Mouse (Mus musculus) forebrain, embryonic 14.5 days (tissue): ENCODE measurements around the gene Trpc1. TPM values are rescaled to one million over a fixed set of nuclear protein-coding genes. Genes with fewer than 3 reads are reported as not detected.

Experiments used
- ATAC-seq: fragments of 200-750 bp; cut with Nextera tagmentation; 2 replicates; pipeline ENCODE4 v1.8.0; 2017; ENCODE audit warnings: mild to moderate bottlenecking, moderate library complexity
- DNase-seq: peaks from one replicate; pipeline ENCODE4 v3.0.0-alpha.2; 2015; ENCODE audit warnings: low spot score
- H3K27ac ChIP-seq: fragments of 300-500 bp; sonication (generic); 2 replicates; pipeline ENCODE4 v1.5.1; 2014; ENCODE audit warnings: low read depth, mild to moderate bottlenecking, control low read depth, low read length, moderate library complexity
- H3K27me3 ChIP-seq: fragments of 300-500 bp; sonication (generic); replicated peaks from 2 replicates; pipeline ENCODE4 v1.6.1; 2014; ENCODE audit warnings: low read length, control low read depth, mixed read lengths; ENCODE audit not compliant: control insufficient read depth, insufficient read depth
- H3K36me3 ChIP-seq: fragments of 300-500 bp; sonication (generic); 2 replicates; pipeline ENCODE4 v1.6.1; 2014; ENCODE audit warnings: low read length, control low read depth; ENCODE audit not compliant: control insufficient read depth, insufficient read depth
- H3K4me1 ChIP-seq: fragments of 300-500 bp; sonication (generic); 2 replicates; pipeline ENCODE4 v1.6.1; 2014; ENCODE audit warnings: antibody characterized with exemption, low read length, control low read depth; ENCODE audit not compliant: control insufficient read depth, insufficient read depth
- H3K4me2 ChIP-seq: fragments of 300-500 bp; sonication (generic); 2 replicates; pipeline ENCODE4 v1.6.1; 2014; ENCODE audit warnings: mild to moderate bottlenecking, control low read depth, low read length
- H3K4me3 ChIP-seq: fragments of 300-500 bp; sonication (generic); 2 replicates; pipeline ENCODE4 v1.5.1; 2014; ENCODE audit warnings: low read depth, low read length, control low read depth
- H3K9ac ChIP-seq: fragments of 300-500 bp; sonication (generic); 2 replicates; pipeline ENCODE4 v1.6.1; 2014; ENCODE audit warnings: mild to moderate bottlenecking, low read length, control low read depth, moderate library complexity
- H3K9me3 ChIP-seq: fragments of 300-500 bp; sonication (generic); replicated peaks from 2 replicates; pipeline ENCODE4 v1.6.1; 2016; ENCODE audit warnings: low read length, control low read depth, mixed read lengths; ENCODE audit not compliant: control insufficient read depth
- WGBS: fragments of 180-500 bp; shearing (Covaris S2); extraction: QIAGEN DNeasy Blood & Tissue Kit; methylation state at CpG from one replicate; pipeline ENCODE4 v1.1.7; 2014; 5-methylcytosine and 5-hydroxymethylcytosine counted together
- polyA plus RNA-seq: library from polyadenylated mRNA; unstranded; fragments of >200 nt; fragmentation: Nextera tagmentation; extraction: Ambion mirVana; gene quantifications from 2 replicates; pipeline ENCODE4 v1.2.1, GENCODE M21; 2014

Trpc1 gene
- polyA plus RNA-seq, 1 experiment from 2014 or later = 4.5 TPM

- H3K9ac ChIP-seq = no peak overlapping the region
- DNase-seq (no peak), ATAC-seq (no peak)
- H3K4me2 ChIP-seq = no peak overlapping the region
- no peak overlapping the region for H3K4me3 ChIP-seq
- peaks cover 20% of the 10 kb centered on the region for H3K4me1 ChIP-seq
- no peaks in the 10 kb centered on the region for H3K36me3 ChIP-seq
- 0 out of 2 replicates have a peak, but pooled peaks cover 2% of the 10 kb centered on the region for H3K9me3 ChIP-seq
- no peak overlapping the region for H3K27ac ChIP-seq
- WGBS = 59% methylated on average over 5 of the region's 5 CpGs
- no peaks in the 10 kb centered on the region for H3K27me3 ChIP-seq
These were observed 81.9 kb downstream of the Trpc1 start for GRCm38 (mm10) chr9:95668306-95668705.

GRCm38 (mm10) chr9:95667836-95668235 lies 82.3 kb downstream of the Trpc1 start:
- Histone ChIP-seq H3K9ac (no peak overlapping the region), H3K4me1 (peaks cover 20% of the 10 kb centered on the region), H3K27ac (no peak overlapping the region), H3K4me2 (no peak overlapping the region), H3K36me3 (no peaks in the 10 kb centered on the region), H3K4me3 (no peak overlapping the region), H3K27me3 (no peaks in the 10 kb centered on the region), H3K9me3 (0 out of 2 replicates have a peak, but pooled peaks cover 1% of the 10 kb centered on the region)
- DNase-seq = peak; percentile 62
- peak; percentile 54; the same call in 1 of the 2 replicates for ATAC-seq
- WGBS = 18% methylated on average over 9 of the region's 9 CpGs

DNA sequence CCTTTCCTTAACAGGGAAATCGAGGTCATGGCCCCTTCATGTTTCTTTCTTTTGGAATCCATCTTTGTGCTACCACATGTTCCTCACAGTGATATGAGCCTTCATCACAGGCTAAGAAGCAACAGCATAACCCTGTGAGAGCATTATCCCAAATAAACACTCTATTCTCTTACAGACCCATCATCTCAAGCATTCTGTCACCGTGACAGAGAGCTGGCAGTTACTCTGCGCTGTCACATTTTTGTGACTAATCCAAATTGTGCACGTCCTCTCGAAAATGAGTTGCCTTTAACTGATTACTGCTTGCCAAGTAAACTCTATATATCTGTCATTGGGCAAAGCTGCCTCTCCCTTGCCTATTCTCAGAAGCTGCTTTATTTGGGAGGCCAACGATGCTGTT lies 84.3 kb downstream of the Trpc1 start:
- Histone ChIP-seq H3K27ac (no peak overlapping the region), H3K9ac (no peak overlapping the region), H3K4me1 (peaks cover 20% of the 10 kb centered on the region), H3K4me2 (no peak overlapping the region), H3K27me3 (no peaks in the 10 kb centered on the region), H3K36me3 (no peaks in the 10 kb centered on the region), H3K9me3 (no peaks in the 10 kb centered on the region), H3K4me3 (no peak overlapping the region)
- 77% methylated on average over 6 of the region's 6 CpGs for WGBS
- ATAC-seq (no peak), DNase-seq (peak; percentile 24)

- Histone ChIP-seq H3K9me3 (no peaks in the 10 kb centered on the region), H3K4me2 (no peak overlapping the region), H3K9ac (no peak overlapping the region), H3K4me1 (peaks cover 20% of the 10 kb centered on the region), H3K36me3 (no peaks in the 10 kb centered on the region), H3K27me3 (no peaks in the 10 kb centered on the region), H3K4me3 (no peak overlapping the region), H3K27ac (no peak overlapping the region; the same call in 1 of the 2 replicates)
- ATAC-seq = peak; percentile 78
- DNase-seq = peak; percentile 76
- 12% methylated on average over 10 of the region's 10 CpGs for WGBS
These were observed 85.7 kb downstream of the Trpc1 start for GRCm38 (mm10) chr9:95664290-95664989.

DNA sequence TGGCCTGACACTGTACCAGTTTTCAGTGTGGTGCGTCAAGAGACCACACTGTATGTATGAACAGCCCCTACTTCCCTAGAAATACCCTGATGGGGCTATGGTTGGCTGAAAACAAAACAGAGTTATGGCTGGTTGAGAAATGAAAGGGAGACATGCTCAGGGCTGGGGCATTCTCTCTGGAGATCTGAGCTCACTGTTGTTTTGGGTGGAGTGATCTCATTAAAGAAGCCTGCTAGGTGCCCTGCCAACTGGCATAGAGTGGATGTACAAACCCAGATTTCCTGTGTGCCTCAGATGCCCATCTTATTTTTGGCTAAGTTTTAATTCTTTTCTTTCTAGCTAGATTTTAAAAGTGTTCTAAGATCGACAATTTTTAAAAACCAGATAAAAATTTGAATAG lies 92.2 kb downstream of the Trpc1 start:
- Histone ChIP-seq H3K9me3 (no peaks in the 10 kb centered on the region), H3K4me3 (no peak overlapping the region), H3K4me1 (no peaks in the 10 kb centered on the region), H3K27ac (no peak overlapping the region), H3K4me2 (no peak overlapping the region), H3K27me3 (no peaks in the 10 kb centered on the region), H3K9ac (no peak overlapping the region), H3K36me3 (no peaks in the 10 kb centered on the region)
- ATAC-seq = no peak
- WGBS = 84% methylated on average over 2 of the region's 2 CpGs
- DNase-seq = no peak

Other genes starting within 250 kb of the Trpc1 start
- 129 and 132 TPM in 2 replicates for gene U2surp, start 238.4 kb downstream of the Trpc1 start, polyA plus RNA-seq
- 1.9 and 3.1 TPM in 2 replicates for gene Paqr9, start 190.7 kb downstream of the Trpc1 start, polyA plus RNA-seq
- 1.7 and 2.4 TPM in 2 replicates for gene Pcolce2, start 112.8 kb downstream of the Trpc1 start, polyA plus RNA-seq
- 3.2 and 3.5 TPM in 2 replicates for gene Pls1, start 94.9 kb upstream of the Trpc1 start, polyA plus RNA-seq
- gene Atr, start 107.2 kb upstream of the Trpc1 start, polyA plus RNA-seq = 9.9 and 12.8 TPM in 2 replicates
- 11.1 and 20.2 TPM in 2 replicates for gene Xrn1, start 204.4 kb upstream of the Trpc1 start, polyA plus RNA-seq